Mouse (Mus musculus) erythroblast, embryonic 14.5 days (primary cell): ENCODE measurements around the gene Foxn1.

ENCODE experiments used
- GATA1 ChIP-seq: IDR thresholded peaks from 2 replicates; pipeline ENCODE4 v1.6.1; 2012; ENCODE audit warnings: low read length, inconsistent platforms, mixed read lengths
- TAL1 ChIP-seq: IDR thresholded peaks from 3 replicates; pipeline ENCODE4 v1.6.1; 2012; ENCODE audit warnings: low read length, inconsistent platforms, mixed read lengths

- TF ChIP-seq GATA1 (no peak), TAL1 (no peak)
These were observed 34.0 kb upstream of the Foxn1 start for GRCm38 (mm10) chr11:78420263-78420889.
